Mouse (Mus musculus) embryo, embryonic 10 days (tissue): Measurements from ENCODE around the gene Bace1.
A peak's percentile ranks its signal among the peaks of the same experiment; 100 is the strongest.
"Not testable (repeated sequence)": the region's sequence is repeated elsewhere in the genome, so short reads cannot be mapped to it uniquely, and the experiment has no call there.

ENCODE experiments used
- DNase-seq: peaks from one replicate; pipeline ENCODE4 v3.0.0-alpha.2; 2015; ENCODE audit warnings: low spot score

Bace1 gene

GRCm38 (mm10) chr9:45838069-45838433, 329 bp upstream of the Bace1 start:
- DNase-seq = no peak

GRCm38 (mm10) chr9:45839139-45839981, 980 bp downstream of the Bace1 start:
- DNase-seq = no peak

GRCm38 (mm10) chr9:45839982-45840300, 1.6 kb downstream of the Bace1 start:
- no peak for DNase-seq

GRCm38 (mm10) chr9:45840331-45840730, 2.0 kb downstream of the Bace1 start:
- no peak for DNase-seq

- no peak for DNase-seq
Measured at GRCm38 (mm10) chr9:45841458-45841857, 3.1 kb downstream of the Bace1 start.

- no peak for DNase-seq
Measured at GRCm38 (mm10) chr9:45843007-45843406, 4.6 kb downstream of the Bace1 start.

GRCm38 (mm10) chr9:45843780-45844179, 5.4 kb downstream of the Bace1 start:
- no peak for DNase-seq

- no peak for DNase-seq
Measured at GRCm38 (mm10) chr9:45845541-45845940, 7.2 kb downstream of the Bace1 start.

- DNase-seq = not testable (repeated sequence)
Measured at GRCm38 (mm10) chr9:45846176-45846575, 7.8 kb downstream of the Bace1 start.

GRCm38 (mm10) chr9:45846891-45847460, 8.6 kb downstream of the Bace1 start:
- DNase-seq = no peak

GRCm38 (mm10) chr9:45849528-45850408, 11.4 kb downstream of the Bace1 start:
- no peak for DNase-seq

- DNase-seq = no peak
Measured at GRCm38 (mm10) chr9:45850528-45851155, 12.3 kb downstream of the Bace1 start.

GRCm38 (mm10) chr9:45851330-45851729, 12.9 kb downstream of the Bace1 start:
- no peak for DNase-seq

GRCm38 (mm10) chr9:45851776-45852175, 13.4 kb downstream of the Bace1 start:
- DNase-seq = no peak

- no peak for DNase-seq
Measured at GRCm38 (mm10) chr9:45853695-45854094, 15.3 kb downstream of the Bace1 start.

GRCm38 (mm10) chr9:45854136-45854535, 15.8 kb downstream of the Bace1 start:
- DNase-seq = no peak

GRCm38 (mm10) chr9:45859364-45859763, 21.0 kb downstream of the Bace1 start:
- DNase-seq = no peak

- no peak for DNase-seq
Measured at GRCm38 (mm10) chr9:45861813-45862212, 23.4 kb downstream of the Bace1 start.

GRCm38 (mm10) chr9:45869181-45869580, 30.8 kb downstream of the Bace1 start:
- DNase-seq = no peak

- no peak for DNase-seq
Measured at GRCm38 (mm10) chr9:45870265-45870664, 31.9 kb downstream of the Bace1 start.

GRCm38 (mm10) chr9:45877928-45878327, 39.5 kb downstream of the Bace1 start:
- DNase-seq = peak; percentile 13

- DNase-seq = no peak
Measured at GRCm38 (mm10) chr9:45893681-45894080, 55.3 kb downstream of the Bace1 start.
